8 mouse cellular contexts compared by ENCODE assay signal in genomic region chr2:18050541-18050985, GRCm38 (mm10). TPM values are rescaled to one million over a fixed set of nuclear protein-coding genes. Genes with fewer than 3 reads are reported as not detected.
DNase-seq lines count a peak whose midpoint lies in the region; ATAC-seq and TF ChIP-seq lines count a peak whose summit lies in the region.

No protein-coding gene starts in this region.

- no peak for TF ChIP-seq POLR2A in thymus, adult 2 months (IDR thresholded peaks at IDR 0.05; ENCODE audit: control insufficient read depth, extremely low read depth, insufficient read depth, low read length, poor library complexity)
- TF ChIP-seq POLR2A in olfactory bulb, adult 2 months (IDR thresholded peaks at IDR 0.05; ENCODE audit: insufficient read depth, low read depth, low read length), result no peak

- H3K36me3 ChIP-seq in thymus, adult 2 months (ENCODE audit: control insufficient read depth, insufficient read depth, low read length), result no peaks in the 10 kb centered on the region
- no peaks in the 10 kb centered on the region for H3K36me3 ChIP-seq in heart, embryonic 11.5 days (ENCODE audit: control insufficient read depth, insufficient read depth, low read length)
- no peaks in the 10 kb centered on the region for H3K36me3 ChIP-seq in limb, embryonic 12.5 days

- 13% methylated on average over 10 of the region's 10 CpGs for WGBS in thymus, adult 2 months
- 10% methylated on average over 10 of the region's 10 CpGs for WGBS in heart, embryonic 11.5 days (ENCODE audit: insufficient replicate concordance)
- 8% methylated on average over 10 of the region's 10 CpGs for WGBS in limb, embryonic 12.5 days
- 62% methylated on average over 10 of the region's 10 CpGs for WGBS in olfactory bulb, adult 2 months

- no peak for ATAC-seq in heart, embryonic 11.5 days (replicated peaks; ENCODE audit: insufficient number of reproducible peaks, low FRiP score, low TSS enrichment)
- no peak for ATAC-seq in limb, embryonic 12.5 days (ENCODE audit: insufficient number of reproducible peaks, insufficient read depth, low FRiP score, low TSS enrichment, low read depth)

- H3K27ac ChIP-seq in thymus, adult 2 months (ENCODE audit: control insufficient read depth, insufficient read depth, low read length), result no peak overlapping the region
- peak overlapping the region; percentile 100 for H3K27ac ChIP-seq in heart, embryonic 11.5 days (ENCODE audit: low read depth, low read length)
- H3K27ac ChIP-seq in limb, embryonic 12.5 days, result peak overlapping the region; percentile 100
- H3K27ac ChIP-seq in olfactory bulb, adult 2 months (ENCODE audit: insufficient read depth, low read depth, low read length), result peak overlapping the region; percentile 19; the same call in 1 of the 2 replicates

- peaks cover 13% of the 10 kb centered on the region for H3K4me1 ChIP-seq in thymus, adult 2 months (replicated peaks; ENCODE audit: control insufficient read depth, insufficient read depth, low read length)
- H3K4me1 ChIP-seq in heart, embryonic 11.5 days (ENCODE audit: control insufficient read depth, insufficient read depth, low read length), result peaks cover 10% of the 10 kb centered on the region
- H3K4me1 ChIP-seq in limb, embryonic 12.5 days (replicated peaks), result peaks cover 43% of the 10 kb centered on the region
- H3K4me1 ChIP-seq in olfactory bulb, adult 2 months (ENCODE audit: control insufficient read depth, insufficient read depth, low read length), result peaks cover 4% of the 10 kb centered on the region; the same call in 1 of the 2 replicates

- DNase-seq in thymus, postnatal 0 days (ENCODE audit: low spot score), result peak; percentile 13
- DNase-seq in thymus, adult 2 months, result no peak
- no peak for DNase-seq in frontal cortex, postnatal 25 days (ENCODE audit: low spot score in 2 of 2)
- DNase-seq in adipocyte (ENCODE audit: low spot score), result no peak
- DNase-seq in lung, postnatal 14 days, result no peak

- H3K9ac ChIP-seq in heart, embryonic 11.5 days (ENCODE audit: low read depth, low read length), result peak overlapping the region; percentile 77
- peak overlapping the region; percentile 55 for H3K9ac ChIP-seq in limb, embryonic 12.5 days (replicated peaks)

- TF ChIP-seq CTCF in thymus, adult 2 months (IDR thresholded peaks at IDR 0.05; ENCODE audit: borderline replicate concordance, control insufficient read depth, extremely low read depth, insufficient read depth, low read length, poor library complexity), result no peak
- TF ChIP-seq CTCF in olfactory bulb, adult 2 months (IDR thresholded peaks at IDR 0.05; ENCODE audit: insufficient read depth, low read depth, low read length), result no peak

- peaks cover 25% of the 10 kb centered on the region for H3K27me3 ChIP-seq in thymus, adult 2 months (ENCODE audit: control insufficient read depth, insufficient read depth, low read length)
- no peaks in the 10 kb centered on the region for H3K27me3 ChIP-seq in heart, embryonic 11.5 days (ENCODE audit: control insufficient read depth, insufficient read depth, low read length)
- H3K27me3 ChIP-seq in limb, embryonic 12.5 days, result no peaks in the 10 kb centered on the region

- H3K4me3 ChIP-seq in thymus, adult 2 months (ENCODE audit: control insufficient read depth, insufficient read depth, low read length), result no peak overlapping the region
- peak overlapping the region; percentile 35 for H3K4me3 ChIP-seq in heart, embryonic 11.5 days (ENCODE audit: low read depth, low read length)
- peak overlapping the region; percentile 28 for H3K4me3 ChIP-seq in limb, embryonic 12.5 days (replicated peaks)
- H3K4me3 ChIP-seq in olfactory bulb, adult 2 months (ENCODE audit: insufficient read depth, low read depth, low read length), result no peak overlapping the region

- no peaks in the 10 kb centered on the region for H3K9me3 ChIP-seq in heart, embryonic 11.5 days (replicated peaks; ENCODE audit: control insufficient read depth, low read length)
- no peaks in the 10 kb centered on the region for H3K9me3 ChIP-seq in limb, embryonic 12.5 days

- H3K4me2 ChIP-seq in heart, embryonic 11.5 days, result peak overlapping the region; percentile 95
- H3K4me2 ChIP-seq in limb, embryonic 12.5 days, result peak overlapping the region; percentile 89

RNA-seq across cellular contexts. Expression of gene Skida1, which starts 1.7 kb away (rescaled TPM):
- 0.65 and 0.77 TPM in 2 replicates for polyA plus RNA-seq in thymus, postnatal 0 days (2015; fragmentation: Nextera tagmentation; extraction: Ambion mirVana)
- polyA plus RNA-seq in thymus, adult 2 months (2012; rRNA removed), result 0.38 and 0.41 TPM in 2 replicates
- polyA plus RNA-seq in heart, embryonic 11.5 days (2014; fragmentation: Nextera tagmentation; extraction: Ambion mirVana), result 6.0 and 6.4 TPM in 2 replicates
- 13.9 and 14.0 TPM in 2 replicates for polyA plus RNA-seq in limb, embryonic 12.5 days (2016; fragmentation: Nextera tagmentation; extraction: Ambion mirVana)
- not detected in 2 replicates for polyA plus RNA-seq in olfactory bulb, adult 2 months (2012; ENCODE audit: insufficient read depth, insufficient read length, low replicate concordance, missing spikeins)

RNA-seq across cellular contexts. Expression of gene Mllt10, which starts 4.5 kb away (rescaled TPM):
- polyA plus RNA-seq in thymus, postnatal 0 days (2015; fragmentation: Nextera tagmentation; extraction: Ambion mirVana), result 53.2 and 70.2 TPM in 2 replicates
- polyA plus RNA-seq in thymus, adult 2 months (2012; rRNA removed), result 75.4 and 90.3 TPM in 2 replicates
- 25.9 and 36.4 TPM in 2 replicates for polyA plus RNA-seq in heart, embryonic 11.5 days (2014; fragmentation: Nextera tagmentation; extraction: Ambion mirVana)
- polyA plus RNA-seq in limb, embryonic 12.5 days (2016; fragmentation: Nextera tagmentation; extraction: Ambion mirVana), result 67.7 and 77.6 TPM in 2 replicates
- polyA plus RNA-seq in olfactory bulb, adult 2 months (2012; ENCODE audit: insufficient read depth, insufficient read length, low replicate concordance, missing spikeins), result 433 TPM in 1 of 2 replicates, not detected in the other

RNA-seq across cellular contexts. Expression of gene A930004D18Rik, which starts 13.0 kb away (rescaled TPM):
- 2.6 and 3.3 TPM in 2 replicates for polyA plus RNA-seq in thymus, postnatal 0 days (2015; fragmentation: Nextera tagmentation; extraction: Ambion mirVana)
- polyA plus RNA-seq in thymus, adult 2 months (2012; rRNA removed), result 0.37 and 0.75 TPM in 2 replicates
- polyA plus RNA-seq in heart, embryonic 11.5 days (2014; fragmentation: Nextera tagmentation; extraction: Ambion mirVana), result 7.1 and 9.1 TPM in 2 replicates
- polyA plus RNA-seq in limb, embryonic 12.5 days (2016; fragmentation: Nextera tagmentation; extraction: Ambion mirVana), result 19.9 and 20.3 TPM in 2 replicates
- polyA plus RNA-seq in olfactory bulb, adult 2 months (2012; ENCODE audit: insufficient read depth, insufficient read length, low replicate concordance, missing spikeins), result not detected in 2 replicates

RNA-seq across cellular contexts. Expression of gene H2al2a, which starts 53.8 kb away (rescaled TPM):
- polyA plus RNA-seq in thymus, postnatal 0 days (2015; fragmentation: Nextera tagmentation; extraction: Ambion mirVana), result not detected in 2 replicates
- not detected in 2 replicates for polyA plus RNA-seq in thymus, adult 2 months (2012; rRNA removed)
- not detected in 2 replicates for polyA plus RNA-seq in heart, embryonic 11.5 days (2014; fragmentation: Nextera tagmentation; extraction: Ambion mirVana)
- polyA plus RNA-seq in limb, embryonic 12.5 days (2016; fragmentation: Nextera tagmentation; extraction: Ambion mirVana), result not detected in 2 replicates
- polyA plus RNA-seq in olfactory bulb, adult 2 months (2012; ENCODE audit: insufficient read depth, insufficient read length, low replicate concordance, missing spikeins), result not detected in 2 replicates

Comparison
In these comparisons a context has a peak if more than half of its experiments do, and no peak if none do; other contexts are left out.
1. H3K4me3 ChIP-seq: peak in heart, embryonic 11.5 days (single experiment) and limb, embryonic 12.5 days (single experiment); none in thymus, adult 2 months (single experiment) and olfactory bulb, adult 2 months (single experiment).